Mouse (Mus musculus): ENCODE measurements around the gene Lrrn3. TPM values are rescaled to one million over a fixed set of nuclear protein-coding genes. Genes with fewer than 3 reads are reported as not detected.

The Lrrn3 gene
- under 1 TPM; 0.22 to 0.36 TPM for total RNA-seq (2021)
- long read RNA-seq, experiment 1 = 0 reads
- long read RNA-seq, experiment 2 = 0 reads

- DNase-seq = no peak
Observed at GRCm38 (mm10) chr12:41486331-41486730, at the start of gene Lrrn3. TSS of gene Lrrn3 (minus strand) at chr12:41486431.

- no peak for DNase-seq
Observed at GRCm38 (mm10) chr12:41528410-41528809, 42.2 kb upstream of the Lrrn3 start.

GRCm38 (mm10) chr12:41526688-41527087 is 40.5 kb upstream of the Lrrn3 start:
- DNase-seq = no peak

- DNase-seq = no peak
Observed at GRCm38 (mm10) chr12:41521671-41522070, 35.4 kb upstream of the Lrrn3 start.

- DNase-seq = no peak
Observed at GRCm38 (mm10) chr12:41520326-41520725, 34.1 kb upstream of the Lrrn3 start.

- DNase-seq = no peak
Observed at GRCm38 (mm10) chr12:41518897-41519296, 32.7 kb upstream of the Lrrn3 start.

- peak in 1 of 2 experiments; percentile 13 for DNase-seq
Observed at GRCm38 (mm10) chr12:41510588-41510987, 24.4 kb upstream of the Lrrn3 start.

GRCm38 (mm10) chr12:41508610-41509009 is 22.4 kb upstream of the Lrrn3 start:
- peak in 1 of 2 experiments; percentile 4 for DNase-seq

- DNase-seq = peak in 1 of 2 experiments; percentile 28
Observed at GRCm38 (mm10) chr12:41500049-41500820, 14.0 kb upstream of the Lrrn3 start.

- DNase-seq = peak in 1 of 2 experiments; percentile 35
Observed at GRCm38 (mm10) chr12:41494620-41495019, 8.4 kb upstream of the Lrrn3 start.

GRCm38 (mm10) chr12:41487005-41487404 is 774 bp upstream of the Lrrn3 start:
- peak in 1 of 2 experiments; percentile 64 for DNase-seq

- DNase-seq = peak; percentile 47 to 66
Observed at GRCm38 (mm10) chr12:41485512-41486215, 567 bp downstream of the Lrrn3 start.

GRCm38 (mm10) chr12:41484689-41485511 is 1.3 kb downstream of the Lrrn3 start:
- peak in 1 of 2 experiments; percentile 5 for DNase-seq

GRCm38 (mm10) chr12:41483593-41484451 is 2.4 kb downstream of the Lrrn3 start:
- no peak for DNase-seq

- DNase-seq = no peak
Observed at GRCm38 (mm10) chr12:41483091-41483592, 3.1 kb downstream of the Lrrn3 start.

- no peak for DNase-seq
Observed at GRCm38 (mm10) chr12:41481486-41481885, 4.7 kb downstream of the Lrrn3 start.

- DNase-seq = no peak
Observed at GRCm38 (mm10) chr12:41469096-41469801, 17.0 kb downstream of the Lrrn3 start.

- no peak for DNase-seq
Observed at GRCm38 (mm10) chr12:41468374-41468991, 17.7 kb downstream of the Lrrn3 start.

- peak; percentile 25 to 32 for DNase-seq
Observed at GRCm38 (mm10) chr12:41438446-41438845, 47.8 kb downstream of the Lrrn3 start.
